Mouse (Mus musculus) skeletal muscle tissue, adult 2 months (tissue): ENCODE results near the gene Ppp1r32.

Source experiments
- DNase-seq: peaks from one replicate; pipeline ENCODE4 v3.0.0-alpha.2; 2012; ENCODE audit warnings: low read depth, low spot score

The Ppp1r32 gene

DNA sequence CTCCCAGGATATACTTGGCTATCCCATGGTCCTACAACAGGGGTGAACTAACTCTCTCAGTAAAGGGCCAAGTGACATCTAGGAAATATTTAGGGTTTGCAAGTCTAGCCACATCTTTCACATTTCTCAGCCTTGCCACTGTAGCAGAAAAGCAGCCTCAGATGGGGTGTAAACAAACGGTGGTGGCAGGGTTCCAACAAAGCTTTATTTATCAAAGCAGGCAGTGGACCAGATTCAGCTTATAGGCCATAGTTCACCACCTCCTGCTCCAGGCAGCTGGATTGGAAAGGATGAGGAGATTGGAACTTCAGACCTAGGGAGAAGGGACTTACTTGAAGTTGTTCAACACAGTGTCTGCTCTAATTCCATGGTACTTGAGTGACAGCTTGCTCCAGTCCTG, 58.0 kb downstream of the Ppp1r32 start:
- DNase-seq: no peak
